Mouse (Mus musculus): ENCODE data around the gene Il20rb.

DNA sequence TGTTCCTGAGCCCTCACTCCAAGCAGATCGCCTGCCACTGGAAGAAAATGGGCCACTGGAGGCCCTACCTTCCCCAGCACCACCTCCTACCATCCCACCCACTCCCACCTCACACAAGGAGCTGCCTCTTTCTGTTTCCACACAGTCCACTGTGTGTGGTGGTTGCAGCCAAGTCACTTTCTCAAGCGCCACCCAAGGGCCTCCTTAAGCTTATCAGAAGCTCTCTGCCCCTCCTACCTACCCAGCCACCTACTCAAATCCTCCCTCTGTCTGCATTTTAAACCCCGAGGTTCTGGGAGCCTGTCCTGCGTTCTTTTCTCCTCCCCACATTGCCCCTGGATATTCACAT is 15.0 kb downstream of the Il20rb start:
- TF ChIP-seq CTCF (IDR thresholded peaks at IDR 0.05; ENCODE audit: low read depth) (no peak), EP300 (optimal IDR thresholded peaks at IDR 0.05) (no peak)
